Mouse (Mus musculus) liver, postnatal 0 days (tissue): ENCODE measurements around the gene Rnf34.

Experiments used
- CTCF ChIP-seq: sonication (generic); IDR thresholded peaks from 2 replicates; pipeline ENCODE4 v1.5.1; 2016; ENCODE audit warnings: antibody characterized with exemption, low read depth
- EP300 ChIP-seq: IDR thresholded peaks from 2 replicates; pipeline ENCODE4 v1.6.1; 2016; ENCODE audit warnings: antibody characterized with exemption, low read depth, mild to moderate bottlenecking

GRCm38 (mm10) chr5:122820777-122821523, 28.9 kb upstream of the Rnf34 start, which contains the start of gene Anapc5:
- peak; percentile 29; the same call in 1 of the 2 replicates for TF ChIP-seq EP300
- TF ChIP-seq CTCF, result no peak
